Mouse (Mus musculus) kidney, postnatal 4 days (tissue): ENCODE measurements at regions not wholly inside any gene's neighbourhood (a gene's known extent, or its start where the extent isn't known, plus 50 kb on each side); places are given as distances from the start of the nearest gene placed in this dataset.

Experiments used
- DNase-seq, 2 experiments: peaks; one replicate each; pipeline ENCODE4 v3.0.0; 2021; ENCODE audit warnings: mixed read lengths in 2 of 2

DNA sequence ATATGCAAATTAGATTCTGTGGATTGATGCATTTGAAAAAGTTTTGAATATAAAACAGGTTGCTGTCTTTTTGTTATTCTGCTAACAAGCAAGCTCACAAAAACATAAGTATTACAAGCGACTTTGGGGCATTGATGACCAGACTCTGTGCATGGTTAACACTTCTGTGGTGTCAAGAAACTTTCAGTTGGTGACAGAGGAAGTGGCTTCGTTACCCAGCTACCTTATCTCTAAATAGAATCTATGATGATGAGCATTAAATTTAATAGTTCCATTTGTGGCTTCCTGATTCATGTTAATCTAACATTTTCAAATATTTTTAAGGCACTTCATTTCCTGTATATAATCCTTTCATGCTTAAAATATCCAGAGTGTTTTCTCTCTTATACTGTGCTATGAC, 100.8 kb downstream of the Tm2d1 start:
- DNase-seq: no peak

DNA sequence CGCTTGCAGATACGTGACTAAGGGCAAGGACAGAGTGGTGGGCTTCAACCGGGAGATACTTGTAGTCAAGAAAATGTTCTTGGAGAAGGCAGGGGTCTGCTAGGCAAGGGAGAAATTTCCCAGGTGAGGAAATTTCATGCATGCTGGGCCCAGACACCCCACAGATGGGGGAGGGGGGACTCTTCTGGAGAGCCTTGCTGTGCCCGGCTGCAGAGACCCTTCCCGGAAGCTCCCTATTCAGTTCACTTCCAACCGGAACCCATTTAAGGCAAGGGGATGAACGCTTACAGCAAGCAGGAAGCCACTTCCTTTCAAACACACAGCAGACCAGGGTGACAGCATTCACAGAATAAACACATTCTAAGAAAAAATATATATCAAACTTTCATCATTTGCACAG, 124.8 kb downstream of the Tm2d1 start:
- DNase-seq: peak in 1 of 2 experiments; percentile 8

DNA sequence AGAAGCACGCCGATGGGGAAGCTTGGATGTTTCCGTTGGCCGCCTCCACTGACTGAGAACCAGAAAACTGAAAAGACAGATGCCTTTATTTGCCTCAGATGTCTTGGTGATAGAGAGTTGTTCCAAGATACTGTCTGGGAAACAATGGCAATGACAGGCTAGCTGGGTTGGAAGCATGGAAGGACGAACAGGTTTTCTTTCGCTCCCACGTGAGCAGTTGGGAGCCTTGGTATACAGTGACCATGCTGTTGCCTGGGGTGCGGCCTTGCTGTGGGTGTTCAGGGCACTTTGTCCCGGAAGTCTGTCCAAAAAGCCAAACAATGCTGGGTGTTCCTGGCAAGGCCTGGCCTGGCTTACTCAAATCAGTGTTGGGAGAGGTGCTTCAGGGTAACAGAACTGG, 125.4 kb downstream of the Tm2d1 start:
- no peak for DNase-seq

DNA sequence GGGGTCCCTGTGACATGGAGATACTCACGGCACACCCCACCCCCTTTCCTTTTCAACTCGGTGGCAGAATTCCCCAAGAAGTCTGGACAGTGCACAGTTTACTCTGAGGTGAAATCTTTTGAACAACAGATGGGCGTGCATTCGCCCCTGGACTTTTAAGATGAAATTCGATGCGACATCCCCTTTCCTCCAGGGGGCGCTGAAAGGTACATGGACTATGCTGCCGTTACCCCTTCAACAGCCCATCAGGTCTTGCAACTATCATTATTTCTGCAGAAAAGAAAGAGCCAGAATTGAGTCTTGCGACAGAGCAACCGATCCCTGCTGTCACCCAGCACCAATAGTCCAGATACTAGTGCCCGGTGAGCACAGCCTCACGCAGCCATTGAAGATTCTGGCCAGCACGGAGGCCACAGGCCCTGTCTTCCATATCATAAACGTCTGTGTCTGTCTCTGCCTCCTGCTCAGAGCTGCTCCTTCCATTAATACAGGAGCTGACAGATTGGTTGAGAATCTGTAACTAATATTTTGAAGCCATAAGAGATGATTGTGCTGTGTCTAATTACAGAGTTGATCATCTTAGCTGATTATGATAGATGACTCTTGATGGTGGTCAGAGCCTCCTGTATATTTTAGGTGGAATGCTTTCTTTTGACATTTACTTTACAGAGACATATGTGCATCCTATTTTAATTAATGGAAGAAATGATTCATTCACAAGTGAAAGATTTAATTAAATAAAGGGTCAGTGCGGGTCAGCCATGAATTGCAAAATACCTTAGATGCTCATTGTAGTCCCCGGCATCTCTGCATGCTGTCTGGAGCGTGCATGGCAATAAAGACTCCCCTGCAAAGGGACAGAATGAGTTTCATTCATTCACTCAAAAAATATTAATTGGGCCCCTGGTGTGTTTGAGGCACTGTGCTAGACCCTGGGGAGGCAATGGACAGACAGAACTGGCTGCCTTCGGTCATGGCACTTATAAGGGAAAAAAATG, 128.0 kb downstream of the Tm2d1 start:
- DNase-seq: peak; percentile 49 to 59

DNA sequence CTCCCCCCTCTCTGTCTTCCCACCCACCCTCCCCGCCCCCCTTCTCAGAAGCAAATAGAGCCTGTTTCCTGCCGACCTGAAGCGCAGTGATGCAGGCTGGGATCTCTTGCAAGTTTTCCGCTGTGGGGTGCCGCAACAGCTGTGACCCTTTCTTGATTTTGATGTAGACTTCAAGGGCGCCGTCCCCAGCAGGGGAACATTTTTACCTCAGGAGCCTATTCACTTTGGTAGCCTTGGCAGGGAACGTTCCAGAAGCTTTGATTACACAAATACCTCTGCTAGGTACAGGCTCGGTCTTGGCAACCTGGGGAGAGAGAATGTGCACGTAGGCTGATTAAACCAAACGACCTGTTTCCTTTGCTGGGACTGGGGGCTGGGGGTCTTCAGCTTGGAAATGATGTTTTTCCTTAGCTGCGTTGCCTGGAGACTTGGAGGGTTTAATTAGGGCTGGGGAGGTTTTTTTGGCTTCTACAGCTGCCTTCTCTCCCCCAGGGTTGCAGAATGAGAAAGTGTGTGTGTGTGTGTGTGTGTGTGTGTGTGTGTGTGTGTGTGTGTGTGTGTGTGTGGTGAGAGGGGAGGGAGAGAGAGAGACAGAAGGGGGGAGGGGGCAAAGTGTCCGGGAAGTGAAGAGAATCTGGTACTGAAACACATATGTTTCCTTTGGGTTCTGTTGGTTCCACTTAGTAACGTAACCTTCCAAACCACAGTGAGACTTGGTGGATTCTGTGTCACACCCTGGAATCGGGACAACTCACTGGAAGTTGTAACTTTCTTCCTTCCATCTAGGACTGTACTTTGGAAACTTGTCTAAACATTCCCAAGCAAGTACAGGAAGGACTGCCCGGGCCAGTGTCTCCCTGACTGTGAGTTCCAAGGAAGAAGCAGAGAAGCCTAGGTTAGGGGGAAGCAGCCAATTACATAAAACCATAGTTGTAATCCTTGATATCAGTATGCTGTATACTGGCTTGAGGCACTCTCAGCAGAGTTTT, 138.9 kb downstream of the Tm2d1 start:
- DNase-seq: peak; percentile 47 to 53

DNA sequence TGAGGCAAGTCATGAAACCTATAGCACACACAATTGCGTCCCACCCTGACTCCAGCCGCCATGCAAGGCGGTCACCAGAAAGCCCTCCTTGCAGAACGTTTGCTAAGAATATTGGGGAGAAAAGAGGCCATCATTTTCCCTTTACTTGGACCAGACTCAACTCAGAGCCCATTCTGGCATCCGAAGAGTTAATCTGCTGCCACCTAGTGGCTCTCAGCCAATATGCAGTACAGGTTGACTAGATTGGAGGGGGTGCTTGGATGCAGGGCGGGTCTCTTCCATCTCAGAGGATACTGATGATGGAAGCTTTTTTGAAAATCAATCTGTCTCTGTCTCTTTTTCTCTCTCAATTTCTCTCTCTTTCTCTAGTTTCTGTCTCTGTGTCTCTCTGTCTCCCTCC, 139.6 kb downstream of the Tm2d1 start:
- peak; percentile 77 to 82 for DNase-seq

DNA sequence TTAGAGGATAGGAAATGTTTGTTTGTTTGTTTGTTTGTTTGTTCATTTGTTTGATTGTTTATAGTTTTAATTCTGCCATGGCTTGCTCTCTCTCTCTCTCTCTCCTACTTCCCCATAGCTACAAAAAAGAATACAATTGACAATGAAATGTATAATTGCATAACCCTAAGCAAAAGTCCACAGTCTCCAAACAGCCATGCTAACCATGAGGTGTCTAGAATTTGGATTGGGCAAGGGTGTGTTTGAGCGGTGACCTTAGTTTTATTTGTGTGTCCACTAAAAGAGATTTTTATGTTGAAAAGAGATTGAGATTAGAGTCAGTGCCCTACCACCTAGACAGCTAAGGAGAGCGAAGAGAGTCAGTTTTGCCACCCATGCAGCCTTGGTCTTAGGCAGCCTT, 141.2 kb downstream of the Tm2d1 start:
- DNase-seq: no peak

DNA sequence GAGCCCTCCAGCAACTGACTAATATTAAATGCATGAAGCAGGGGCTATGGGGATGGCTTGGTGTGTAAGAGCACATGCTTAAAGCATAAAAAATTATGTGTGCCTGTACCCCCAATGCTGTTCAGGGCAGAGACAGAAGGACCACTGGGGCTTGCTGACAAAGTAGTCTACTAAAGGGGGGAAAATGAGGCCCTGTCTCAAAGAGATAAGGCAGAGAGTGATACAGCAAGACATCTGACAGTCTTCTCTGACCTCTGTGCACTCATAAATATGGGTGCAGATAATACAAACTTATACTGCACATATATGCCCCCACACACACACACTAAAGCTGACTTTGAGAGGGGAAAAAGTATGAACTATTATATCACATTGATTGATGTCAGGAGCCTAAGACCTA, 142.8 kb downstream of the Tm2d1 start:
- DNase-seq: no peak

DNA sequence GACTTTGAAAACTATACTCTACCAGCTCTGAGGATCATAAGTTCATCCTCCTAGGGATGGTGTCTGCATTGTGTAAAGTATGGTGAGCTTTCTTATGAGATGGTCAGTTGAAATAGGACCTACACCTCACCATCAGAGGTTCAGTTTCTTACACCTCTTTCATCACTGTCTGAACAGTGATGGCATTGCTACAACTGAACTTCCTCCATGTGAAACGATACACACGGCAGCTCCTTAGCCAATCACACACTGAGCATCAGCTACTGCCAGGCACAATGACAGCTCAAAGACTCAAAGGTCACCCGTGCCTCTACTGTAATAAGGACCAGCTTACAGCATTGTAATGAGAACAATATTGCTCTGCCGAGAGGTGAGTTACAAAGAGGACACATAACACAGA, 145.0 kb downstream of the Tm2d1 start:
- DNase-seq: no peak

DNA sequence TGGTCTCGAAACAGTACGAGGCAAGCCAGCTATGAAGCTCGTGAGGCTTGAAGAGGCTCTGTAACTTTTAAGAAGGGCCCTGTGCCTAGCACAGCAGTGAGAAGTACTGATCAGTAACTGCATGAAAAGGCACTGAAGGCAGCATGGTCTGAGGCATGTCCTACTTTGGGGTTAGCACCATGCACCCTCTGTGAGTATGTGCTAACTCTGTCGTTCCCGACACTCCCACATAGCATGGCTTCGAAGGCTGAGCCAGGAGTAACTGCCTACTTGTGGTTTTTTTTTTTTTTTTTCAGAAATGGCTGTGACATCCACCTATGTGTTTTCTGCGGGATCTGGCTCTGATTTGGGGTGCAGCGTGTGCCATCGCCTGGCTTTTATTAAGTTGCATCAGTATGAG, 145.6 kb downstream of the Tm2d1 start:
- DNase-seq: no peak

DNA sequence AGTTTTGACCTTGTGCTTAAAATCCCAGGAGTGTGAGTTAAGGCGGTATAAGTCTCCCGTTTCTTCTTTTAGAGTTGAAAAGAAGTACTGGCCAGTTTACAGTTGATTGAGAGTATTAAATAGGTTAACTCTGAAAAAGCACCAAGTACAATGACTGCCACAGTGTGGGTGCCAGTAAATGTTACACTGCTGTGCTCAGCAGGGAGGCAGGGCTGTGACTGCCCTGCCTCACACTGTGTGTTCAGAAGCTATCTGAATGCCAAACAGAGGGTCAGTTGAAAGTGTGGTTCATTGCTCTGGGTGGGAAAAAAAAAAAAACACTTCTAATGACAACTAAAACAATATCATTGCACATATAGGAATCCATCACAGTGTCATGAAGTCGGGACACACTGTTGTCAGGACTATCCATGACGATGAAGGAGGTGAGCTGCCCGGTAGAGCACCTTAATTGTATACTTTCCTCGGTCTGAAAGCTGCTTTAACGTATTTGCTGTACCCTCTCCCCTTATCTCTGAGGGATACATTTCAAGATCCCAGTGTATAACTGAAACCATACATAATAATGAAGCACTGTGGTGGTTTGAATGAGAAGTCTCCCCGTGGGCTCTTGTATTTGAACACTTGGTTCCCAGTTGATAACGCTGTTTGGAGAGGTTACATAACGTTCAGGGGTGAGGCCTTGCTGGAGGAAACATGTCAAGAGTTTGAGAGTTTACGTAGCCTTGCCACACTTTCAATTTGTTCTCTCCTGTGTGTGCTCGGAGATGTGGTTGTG, 146.9 kb downstream of the Tm2d1 start:
- DNase-seq: no peak

DNA sequence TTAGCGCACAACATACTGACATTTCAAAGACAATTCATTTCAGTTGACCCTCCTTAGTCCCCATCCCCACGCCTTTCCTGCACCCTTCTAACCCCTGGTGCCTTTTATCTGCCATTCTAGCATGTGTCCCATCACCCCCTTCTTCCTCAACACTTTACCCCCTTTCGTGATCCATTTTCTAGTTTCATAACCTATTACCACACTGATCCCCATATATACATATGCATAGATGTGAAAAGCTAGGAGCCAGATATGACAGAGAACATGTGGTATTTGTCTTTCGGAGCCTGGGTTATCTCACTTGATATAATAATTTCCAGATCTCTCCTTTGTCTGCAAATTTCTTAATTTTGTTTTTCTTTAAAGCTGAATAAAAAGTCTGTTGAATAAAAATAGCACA, 154.9 kb downstream of the Tm2d1 start:
- DNase-seq: no peak

DNA sequence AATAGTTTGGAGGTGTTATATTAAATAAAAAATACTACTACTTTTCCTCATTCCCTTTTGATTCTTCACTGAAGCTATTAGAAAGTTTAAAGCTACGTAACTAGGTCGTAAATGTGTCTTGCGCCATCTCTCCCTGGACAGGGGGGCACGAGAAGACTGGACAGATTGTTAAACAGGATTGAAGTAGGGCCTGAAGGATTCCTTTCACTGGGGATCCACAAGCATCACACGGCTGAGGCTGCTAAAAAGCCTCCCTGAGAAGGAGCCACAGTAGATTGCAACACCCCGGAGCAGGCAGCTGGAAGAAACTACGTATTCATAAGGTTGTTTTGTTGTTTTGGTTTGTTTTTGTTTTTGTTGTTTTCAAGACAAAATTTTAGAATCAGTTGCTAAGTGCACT, 158.7 kb downstream of the Tm2d1 start:
- DNase-seq: no peak

DNA sequence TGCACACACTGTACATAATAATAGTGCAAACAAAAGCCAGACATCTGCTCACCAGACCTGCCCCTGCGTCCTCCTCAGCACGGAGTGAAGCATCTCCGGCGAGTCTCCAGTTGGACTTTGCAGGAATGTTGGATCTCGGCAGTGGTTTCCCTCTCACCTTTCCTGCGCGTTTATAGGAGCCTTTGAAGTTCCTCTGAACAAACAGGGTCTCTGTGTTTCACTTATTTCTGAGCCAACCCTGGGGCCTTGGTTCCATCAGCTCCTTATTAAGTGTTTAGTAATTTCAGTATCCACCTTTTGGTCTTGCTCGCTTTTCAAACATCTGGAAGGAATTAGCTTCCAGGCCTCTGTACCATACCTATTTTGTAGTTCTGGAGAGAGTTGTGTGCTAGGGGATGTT, 159.7 kb downstream of the Tm2d1 start:
- no peak for DNase-seq

DNA sequence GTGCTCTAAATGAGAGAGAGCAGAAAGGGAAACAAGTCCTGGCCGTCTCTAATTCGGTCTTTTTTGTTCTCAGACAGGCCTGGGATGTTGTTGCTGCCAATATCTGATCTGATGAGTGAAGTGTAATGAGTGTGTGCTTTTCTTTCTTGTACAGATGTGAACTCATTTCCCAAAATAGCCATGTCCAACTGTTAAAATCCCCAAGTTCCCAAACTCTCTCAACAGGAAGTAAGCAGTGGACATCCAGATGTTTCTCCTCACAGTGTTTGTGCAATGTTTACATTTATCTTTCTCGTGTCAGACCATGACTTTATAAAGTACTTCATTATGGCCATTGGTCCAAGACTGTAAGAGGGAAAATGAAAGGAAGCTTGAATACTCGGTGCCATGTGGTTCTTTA, 161.5 kb downstream of the Tm2d1 start:
- DNase-seq: no peak

DNA sequence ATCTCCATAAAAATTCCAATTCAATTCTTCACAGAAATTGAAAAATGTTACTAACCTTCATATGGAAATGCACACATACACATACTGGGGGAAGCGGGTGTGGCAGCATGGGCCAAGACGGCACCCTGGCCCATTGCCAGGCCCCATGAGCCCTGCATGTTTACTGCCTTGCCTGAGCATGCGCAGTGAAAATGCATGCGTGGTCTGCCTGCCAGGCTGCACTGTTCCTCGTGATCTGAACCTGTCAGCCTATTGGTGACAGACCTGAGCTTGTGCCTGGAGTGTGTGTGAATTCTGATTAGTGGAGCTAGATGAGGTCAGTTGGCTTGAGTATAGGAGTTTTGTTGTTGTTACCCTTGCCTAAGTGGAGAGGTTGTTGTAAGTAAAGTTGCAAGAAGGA, 167.9 kb downstream of the Tm2d1 start:
- no peak for DNase-seq

DNA sequence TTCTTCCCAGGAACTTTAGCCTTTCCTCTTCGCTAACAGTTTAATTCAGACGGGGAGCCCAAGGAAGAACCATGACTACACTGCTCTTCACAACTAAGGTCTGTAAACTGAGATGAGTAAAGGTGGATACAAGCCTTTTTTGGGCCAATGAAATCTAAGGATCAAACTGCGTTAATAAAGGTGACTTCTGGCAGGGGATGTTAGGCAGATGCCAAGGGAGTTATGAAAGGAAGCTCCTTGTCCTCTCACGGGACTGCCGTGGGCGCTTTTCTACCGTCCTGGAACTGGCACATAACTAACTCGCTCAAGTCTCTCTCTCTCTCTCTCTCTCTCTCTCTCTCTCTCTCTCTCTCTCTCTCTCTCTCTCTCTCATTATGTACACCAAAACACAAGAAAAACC, 175.7 kb downstream of the Tm2d1 start:
- DNase-seq: no peak

DNA sequence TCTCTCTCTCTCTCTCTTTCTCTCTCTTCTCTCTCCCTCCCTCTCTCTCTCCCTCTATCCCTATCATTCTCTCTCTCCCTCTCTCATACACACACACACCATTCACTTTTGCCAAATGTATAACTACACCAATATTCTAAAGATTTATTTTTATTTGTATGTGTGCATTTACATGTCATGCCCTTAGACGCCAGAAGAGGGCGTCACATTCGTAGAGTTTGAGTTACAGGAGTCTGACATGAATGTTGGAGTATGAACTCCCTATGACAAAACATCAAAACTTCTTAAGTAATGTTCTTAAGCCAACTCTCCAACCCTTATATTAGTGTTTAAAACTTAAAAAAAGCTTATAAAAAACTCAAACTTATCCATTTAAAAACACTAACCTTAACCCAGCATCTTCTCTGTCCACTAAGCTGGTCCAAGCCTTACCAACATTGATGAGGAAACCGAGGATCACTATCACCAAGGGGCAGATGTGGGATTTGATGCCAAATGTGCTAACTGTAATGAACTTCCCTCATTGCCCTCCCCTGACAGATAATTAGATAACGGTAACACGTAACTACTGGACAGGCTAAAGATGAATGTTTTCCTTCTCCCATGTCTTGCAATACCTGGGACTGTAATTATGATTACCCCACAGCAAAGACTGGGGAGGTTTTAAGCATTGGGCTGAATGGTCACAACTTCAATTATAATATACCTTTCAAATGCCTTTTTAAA, 176.7 kb downstream of the Tm2d1 start:
- no peak for DNase-seq

DNA sequence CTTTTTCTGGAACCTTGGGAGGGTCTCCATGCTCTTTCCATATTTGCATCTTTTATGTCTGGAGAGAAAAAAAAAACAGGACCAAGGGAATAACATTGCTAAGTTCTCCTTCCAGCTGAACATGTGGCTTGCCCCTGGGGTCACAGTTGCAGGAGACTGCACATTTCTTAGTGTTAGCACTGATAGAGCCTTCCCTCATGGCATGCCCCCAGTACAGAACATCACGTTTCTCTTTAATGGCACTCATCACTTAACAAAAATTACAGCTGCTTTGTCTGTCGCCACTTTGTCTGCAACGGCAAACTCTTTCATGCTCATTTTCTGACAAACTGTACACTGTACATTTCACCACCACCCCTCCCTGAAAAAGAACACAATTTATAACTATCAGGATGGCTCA, 180.0 kb downstream of the Tm2d1 start:
- no peak for DNase-seq

DNA sequence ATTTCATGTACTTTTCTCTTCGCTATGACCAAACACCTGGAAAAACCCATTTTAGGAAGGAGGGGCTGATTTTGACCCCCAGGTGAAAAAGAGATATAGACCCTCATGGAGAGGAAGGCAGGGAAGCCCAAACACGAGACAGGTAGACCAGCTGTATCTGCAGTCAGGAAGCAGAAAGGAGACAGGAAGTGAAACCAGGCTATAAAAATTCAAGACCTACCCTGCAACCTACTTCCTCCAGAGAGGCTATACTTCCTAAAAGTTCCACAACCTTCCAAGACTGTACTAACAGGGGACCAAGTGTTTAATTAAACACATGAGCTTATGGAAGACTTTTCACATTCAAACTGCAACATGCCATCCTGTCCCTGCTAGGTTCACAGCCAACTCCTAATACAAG, 180.9 kb downstream of the Tm2d1 start:
- no peak for DNase-seq

DNA sequence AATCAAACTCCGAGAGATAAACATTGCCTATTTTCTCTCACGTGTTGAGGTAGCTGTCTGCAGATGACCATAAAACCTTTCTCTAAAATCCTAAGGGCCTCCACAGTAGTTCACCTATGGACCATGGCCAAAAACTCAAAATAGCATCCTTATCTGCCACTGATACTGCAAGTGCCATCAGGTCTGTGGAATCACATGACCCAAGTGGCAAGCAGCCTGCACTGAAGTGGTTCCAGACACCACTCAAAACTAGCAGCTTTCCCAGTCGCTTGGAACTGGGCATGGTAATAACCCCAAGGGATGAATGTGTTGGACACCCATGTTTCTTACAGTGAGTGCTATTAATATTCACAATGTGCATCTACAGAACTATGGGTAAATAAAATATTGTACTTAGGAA, 182.0 kb downstream of the Tm2d1 start:
- no peak for DNase-seq

DNA sequence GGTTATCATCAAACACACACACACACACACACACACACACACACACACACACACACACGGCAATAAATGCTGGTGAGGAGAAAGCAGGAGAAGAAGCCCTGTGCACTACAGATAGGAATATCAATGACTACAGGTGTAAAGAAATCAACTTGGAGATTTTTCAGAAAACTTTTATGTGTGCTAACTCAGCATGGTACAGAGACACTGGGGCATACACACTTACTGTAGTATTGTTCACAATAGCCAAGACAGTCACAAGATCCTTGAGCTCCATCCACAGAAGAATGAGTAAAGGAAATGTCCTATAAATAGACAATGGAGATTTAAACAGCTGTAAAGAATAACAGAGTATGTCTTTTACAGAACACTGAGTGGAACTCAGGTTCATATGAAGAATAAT, 182.4 kb downstream of the Tm2d1 start:
- no peak for DNase-seq
